Comparison of ENCODE assay signal across 8 mouse cellular contexts in genomic region chr2:102036665-102037511, GRCm38 (mm10).
DNase-seq lines count a peak whose midpoint lies in the region; ATAC-seq and TF ChIP-seq lines count a peak whose summit lies in the region.

No protein-coding gene starts in this region.

- intact Hi-C loops in gastrocnemius, adult 2 months (cut with DNase I): no loop called here

- no peak for DNase-seq in gastrocnemius, adult 2 months
- no peak for DNase-seq in gastrocnemius, adult 18-20 months (ENCODE audit: low spot score)
- DNase-seq in midbrain, embryonic 14.5 days: peak; percentile 70
- DNase-seq in adrenal gland, postnatal 25 days: no peak
- DNase-seq in left cerebral cortex, adult 9 months (ENCODE audit: low spot score in 2 of 2): no peak
- DNase-seq in adrenal gland, postnatal 14 days: no peak

- H3K4me1 ChIP-seq in cortical plate, adult 2 months (ENCODE audit: control insufficient read depth, insufficient read depth, low read length): peaks cover 6% of the 10 kb centered on the region
- peaks cover 32% of the 10 kb centered on the region for H3K4me1 ChIP-seq in intestine, embryonic 15.5 days (replicated peaks)
- peaks cover 58% of the 10 kb centered on the region for H3K4me1 ChIP-seq in midbrain, embryonic 14.5 days (ENCODE audit: control insufficient read depth, insufficient read depth, low read length)

- no peak for TF ChIP-seq POLR2A in cortical plate, adult 2 months (IDR thresholded peaks at IDR 0.05; ENCODE audit: extremely low read depth, insufficient read depth, low read length)

- no peaks in the 10 kb centered on the region for H3K9me3 ChIP-seq in intestine, embryonic 15.5 days
- H3K9me3 ChIP-seq in midbrain, embryonic 14.5 days (ENCODE audit: control insufficient read depth, low read length): no peaks in the 10 kb centered on the region

- no peaks in the 10 kb centered on the region for H3K27me3 ChIP-seq in intestine, embryonic 15.5 days (replicated peaks)
- no peaks in the 10 kb centered on the region for H3K27me3 ChIP-seq in midbrain, embryonic 14.5 days (ENCODE audit: control insufficient read depth, insufficient read depth, low read length)

- WGBS in intestine, embryonic 15.5 days: 47% methylated on average over 18 of the region's 18 CpGs
- 44% methylated on average over 18 of the region's 18 CpGs for WGBS in midbrain, embryonic 14.5 days

- TF ChIP-seq CTCF in gastrocnemius, adult 2 months (IDR thresholded peaks at IDR 0.05): no peak
- TF ChIP-seq CTCF in cortical plate, adult 2 months (IDR thresholded peaks at IDR 0.05; ENCODE audit: extremely low read depth, insufficient read depth, low read length): no peak

- 0 out of 2 replicates have a peak overlapping the region, but pooled peaks have one; percentile 2 for H3K9ac ChIP-seq in intestine, embryonic 15.5 days
- H3K9ac ChIP-seq in midbrain, embryonic 14.5 days (replicated peaks; ENCODE audit: low read length): peak overlapping the region; percentile 23; the same call in 1 of the 2 replicates

- no peak overlapping the region; the same call in 1 of the 2 replicates for H3K27ac ChIP-seq in gastrocnemius, adult 2 months
- H3K27ac ChIP-seq in cortical plate, adult 2 months (ENCODE audit: insufficient read depth, low read length): 0 out of 2 replicates have a peak overlapping the region, but pooled peaks have one; percentile 7
- no peak overlapping the region for H3K27ac ChIP-seq in intestine, embryonic 15.5 days
- peak overlapping the region; percentile 86 for H3K27ac ChIP-seq in midbrain, embryonic 14.5 days (replicated peaks; ENCODE audit: low read depth, low read length)

- peak; percentile 36 for ATAC-seq in intestine, embryonic 15.5 days
- ATAC-seq in midbrain, embryonic 14.5 days (ENCODE audit: low FRiP score, low TSS enrichment): peak; percentile 67

- H3K36me3 ChIP-seq in intestine, embryonic 15.5 days: no peaks in the 10 kb centered on the region
- H3K36me3 ChIP-seq in midbrain, embryonic 14.5 days (ENCODE audit: control insufficient read depth, insufficient read depth, low read length): no peaks in the 10 kb centered on the region

- 0 out of 2 replicates have a peak overlapping the region, but pooled peaks have one; percentile 23 for H3K4me3 ChIP-seq in gastrocnemius, adult 2 months
- H3K4me3 ChIP-seq in cortical plate, adult 2 months (ENCODE audit: insufficient read depth, low read length): no peak overlapping the region
- H3K4me3 ChIP-seq in intestine, embryonic 15.5 days (replicated peaks): no peak overlapping the region
- H3K4me3 ChIP-seq in midbrain, embryonic 14.5 days (replicated peaks; ENCODE audit: low read depth, low read length): no peak overlapping the region

- H3K4me2 ChIP-seq in intestine, embryonic 15.5 days (replicated peaks): peak overlapping the region; percentile 13
- H3K4me2 ChIP-seq in midbrain, embryonic 14.5 days (ENCODE audit: low read length): peak overlapping the region; percentile 22; the same call in 1 of the 2 replicates

Comparison
In these comparisons a context has a peak if more than half of its experiments do, and no peak if none do; other contexts are left out.
1. H3K27ac ChIP-seq: peak in cortical plate, adult 2 months (single experiment) and midbrain, embryonic 14.5 days (single experiment); none in gastrocnemius, adult 2 months (single experiment) and intestine, embryonic 15.5 days (single experiment).